ENCODE assay signal across 10 mouse cellular contexts in genomic region chr19:6922901-6923735, GRCm38 (mm10). TPM values are rescaled to one million over a fixed set of nuclear protein-coding genes. Genes with fewer than 3 reads are reported as not detected.
DNase-seq lines count a peak whose midpoint lies in the region; ATAC-seq and TF ChIP-seq lines count a peak whose summit lies in the region.
"Had no signal": no experiment of that assay in that cellular context is flagged by ENCODE, and none has a peak within 500 bp of the region (broad histone marks: within the 10 kb centered on the region; RNA-seq: fewer than 3 reads in every experiment).

No protein-coding gene starts in this region.

- H3K4me1 ChIP-seq in kidney, postnatal 0 days (replicated peaks; ENCODE audit: insufficient read depth, low read length), result peaks cover 9% of the 10 kb centered on the region
- peaks cover 45% of the 10 kb centered on the region for H3K4me1 ChIP-seq in embryonic facial prominence, embryonic 15.5 days
- peaks cover 50% of the 10 kb centered on the region for H3K4me1 ChIP-seq in midbrain, embryonic 13.5 days (replicated peaks)

- no peak for ATAC-seq in kidney, postnatal 0 days (replicated peaks; ENCODE audit: low FRiP score, low read depth)
- ATAC-seq in embryonic facial prominence, embryonic 15.5 days (ENCODE audit: insufficient number of reproducible peaks, low FRiP score, low TSS enrichment, low read depth), result no peak
- no peak for ATAC-seq in midbrain, embryonic 13.5 days

- intact Hi-C loops in gastrocnemius, postnatal 36 days (cut with DNase I), result no loop called here

- H3K4me3 ChIP-seq in kidney, postnatal 0 days (replicated peaks; ENCODE audit: low read depth, low read length), result no peak overlapping the region
- peak overlapping the region; percentile 75 for H3K4me3 ChIP-seq in embryonic facial prominence, embryonic 15.5 days (replicated peaks)
- peak overlapping the region; percentile 77; the same call in 1 of the 2 replicates for H3K4me3 ChIP-seq in midbrain, embryonic 13.5 days (replicated peaks)

- 0 out of 2 replicates have a peak overlapping the region, but pooled peaks have one; percentile 62 for H3K27ac ChIP-seq in kidney, postnatal 0 days
- 0 out of 2 replicates have a peak overlapping the region, but pooled peaks have one; percentile 39 for H3K27ac ChIP-seq in embryonic facial prominence, embryonic 15.5 days (replicated peaks)
- no peak overlapping the region for H3K27ac ChIP-seq in midbrain, embryonic 13.5 days

- 62% methylated on average over 6 of the region's 6 CpGs for WGBS in kidney, postnatal 0 days
- 62% methylated on average over 6 of the region's 6 CpGs for WGBS in embryonic facial prominence, embryonic 15.5 days
- WGBS in midbrain, embryonic 13.5 days, result 62% methylated on average over 6 of the region's 6 CpGs

- H3K36me3 ChIP-seq in kidney, postnatal 0 days (ENCODE audit: insufficient read depth, low read length), result no peaks in the 10 kb centered on the region
- peaks cover 3% of the 10 kb centered on the region; the same call in 1 of the 2 replicates for H3K36me3 ChIP-seq in embryonic facial prominence, embryonic 15.5 days
- H3K36me3 ChIP-seq in midbrain, embryonic 13.5 days, result no peaks in the 10 kb centered on the region; the same call in 1 of the 2 replicates

- H3K4me2 ChIP-seq in kidney, postnatal 0 days (ENCODE audit: low read length), result no peak overlapping the region; the same call in 1 of the 2 replicates
- peak overlapping the region; percentile 87 for H3K4me2 ChIP-seq in embryonic facial prominence, embryonic 15.5 days (replicated peaks)
- H3K4me2 ChIP-seq in midbrain, embryonic 13.5 days (replicated peaks), result no peak overlapping the region

- no peak for TF ChIP-seq CTCF in kidney, postnatal 0 days (IDR thresholded peaks at IDR 0.05; ENCODE audit: low read depth)

- H3K9me3 ChIP-seq in kidney, postnatal 0 days (replicated peaks; ENCODE audit: low read length), result no peaks in the 10 kb centered on the region
- no peaks in the 10 kb centered on the region for H3K9me3 ChIP-seq in embryonic facial prominence, embryonic 15.5 days (replicated peaks)
- H3K9me3 ChIP-seq in midbrain, embryonic 13.5 days, result no peaks in the 10 kb centered on the region

- peaks cover 27% of the 10 kb centered on the region for H3K27me3 ChIP-seq in kidney, postnatal 0 days (ENCODE audit: insufficient read depth, low read length)
- peaks cover 54% of the 10 kb centered on the region for H3K27me3 ChIP-seq in embryonic facial prominence, embryonic 15.5 days
- H3K27me3 ChIP-seq in midbrain, embryonic 13.5 days, result peaks cover 57% of the 10 kb centered on the region

- H3K9ac ChIP-seq in kidney, postnatal 0 days (ENCODE audit: low read depth, low read length), result 0 out of 2 replicates have a peak overlapping the region, but pooled peaks have one; percentile 52
- no peak overlapping the region for H3K9ac ChIP-seq in embryonic facial prominence, embryonic 15.5 days
- H3K9ac ChIP-seq in midbrain, embryonic 13.5 days (replicated peaks), result no peak overlapping the region

- peak; percentile 57 for DNase-seq in cerebellum, adult 9-11 months
- DNase-seq in cerebellum, postnatal 10 days, result no peak
- DNase-seq in kidney, postnatal 0 days (ENCODE audit: low spot score), result no peak
- DNase-seq in kidney, postnatal 25 days, result no peak
- DNase-seq in gastrocnemius, postnatal 36 days, result no peak
- DNase-seq in layer of hippocampus, adult 9-11 months, result no peak
- DNase-seq: left cerebral cortex, postnatal 4 days had no signal

RNA-seq across cellular contexts. Expression of gene Esrra, which starts 1.5 kb away (rescaled TPM):
- polyA plus RNA-seq in kidney, postnatal 0 days (2015; fragmentation: Nextera tagmentation; extraction: Ambion mirVana), result 22.7 and 23.0 TPM in 2 replicates
- 15.2 and 16.1 TPM in 2 replicates for polyA plus RNA-seq in embryonic facial prominence, embryonic 15.5 days (2015; fragmentation: Nextera tagmentation; extraction: Ambion mirVana)
- polyA plus RNA-seq in midbrain, embryonic 13.5 days (2015; fragmentation: Nextera tagmentation; extraction: Ambion mirVana), result 14.5 and 18.3 TPM in 2 replicates
- total RNA-seq in gastrocnemius, postnatal 36 days (2021), result 10 to 100 TPM; 84.3 to 85.3 TPM

RNA-seq across cellular contexts. Expression of gene Catsperz, which starts 2.1 kb away (rescaled TPM):
- 3.9 and 4.0 TPM in 2 replicates for polyA plus RNA-seq in kidney, postnatal 0 days (2015; fragmentation: Nextera tagmentation; extraction: Ambion mirVana)
- 4.0 and 5.1 TPM in 2 replicates for polyA plus RNA-seq in embryonic facial prominence, embryonic 15.5 days (2015; fragmentation: Nextera tagmentation; extraction: Ambion mirVana)
- 0.55 TPM in 1 of 2 replicates, not detected in the other for polyA plus RNA-seq in midbrain, embryonic 13.5 days (2015; fragmentation: Nextera tagmentation; extraction: Ambion mirVana)
- total RNA-seq in gastrocnemius, postnatal 36 days (2021), result not detected

RNA-seq across cellular contexts. Expression of gene Kcnk4, which starts 11.2 kb away (rescaled TPM):
- 0.46 and 0.69 TPM in 2 replicates for polyA plus RNA-seq in kidney, postnatal 0 days (2015; fragmentation: Nextera tagmentation; extraction: Ambion mirVana)
- polyA plus RNA-seq in embryonic facial prominence, embryonic 15.5 days (2015; fragmentation: Nextera tagmentation; extraction: Ambion mirVana), result 1.4 and 1.7 TPM in 2 replicates
- 0.28 and 0.79 TPM in 2 replicates for polyA plus RNA-seq in midbrain, embryonic 13.5 days (2015; fragmentation: Nextera tagmentation; extraction: Ambion mirVana)
- not detected for total RNA-seq in gastrocnemius, postnatal 36 days (2021)
- total RNA-seq: granulocyte monocyte progenitor cell, adult 5-6 weeks had no signal

RNA-seq across cellular contexts. Expression of gene Prdx5, which starts 13.2 kb away (rescaled TPM):
- 822 and 884 TPM in 2 replicates for polyA plus RNA-seq in kidney, postnatal 0 days (2015; fragmentation: Nextera tagmentation; extraction: Ambion mirVana)
- polyA plus RNA-seq in embryonic facial prominence, embryonic 15.5 days (2015; fragmentation: Nextera tagmentation; extraction: Ambion mirVana), result 321 and 330 TPM in 2 replicates
- polyA plus RNA-seq in midbrain, embryonic 13.5 days (2015; fragmentation: Nextera tagmentation; extraction: Ambion mirVana), result 231 and 236 TPM in 2 replicates
- total RNA-seq in gastrocnemius, postnatal 36 days (2021), result 100 to 1,000 TPM; 204 to 205 TPM

RNA-seq across cellular contexts. Expression of gene Trmt112, which starts 13.6 kb away (rescaled TPM):
- polyA plus RNA-seq in kidney, postnatal 0 days (2015; fragmentation: Nextera tagmentation; extraction: Ambion mirVana), result 137 and 142 TPM in 2 replicates
- 137 and 138 TPM in 2 replicates for polyA plus RNA-seq in embryonic facial prominence, embryonic 15.5 days (2015; fragmentation: Nextera tagmentation; extraction: Ambion mirVana)
- polyA plus RNA-seq in midbrain, embryonic 13.5 days (2015; fragmentation: Nextera tagmentation; extraction: Ambion mirVana), result 136 and 139 TPM in 2 replicates
- total RNA-seq in gastrocnemius, postnatal 36 days (2021), result 10 to 100 TPM; 31.7 to 38.8 TPM
